Mouse (Mus musculus): ENCODE data around the gene Fut8. TPM values are rescaled to one million over a fixed set of nuclear protein-coding genes. Genes with fewer than 3 reads are reported as not detected.

Gene Fut8
- polyA plus RNA-seq, 1 experiment from 2014 or later: 30.3 TPM

DNA sequence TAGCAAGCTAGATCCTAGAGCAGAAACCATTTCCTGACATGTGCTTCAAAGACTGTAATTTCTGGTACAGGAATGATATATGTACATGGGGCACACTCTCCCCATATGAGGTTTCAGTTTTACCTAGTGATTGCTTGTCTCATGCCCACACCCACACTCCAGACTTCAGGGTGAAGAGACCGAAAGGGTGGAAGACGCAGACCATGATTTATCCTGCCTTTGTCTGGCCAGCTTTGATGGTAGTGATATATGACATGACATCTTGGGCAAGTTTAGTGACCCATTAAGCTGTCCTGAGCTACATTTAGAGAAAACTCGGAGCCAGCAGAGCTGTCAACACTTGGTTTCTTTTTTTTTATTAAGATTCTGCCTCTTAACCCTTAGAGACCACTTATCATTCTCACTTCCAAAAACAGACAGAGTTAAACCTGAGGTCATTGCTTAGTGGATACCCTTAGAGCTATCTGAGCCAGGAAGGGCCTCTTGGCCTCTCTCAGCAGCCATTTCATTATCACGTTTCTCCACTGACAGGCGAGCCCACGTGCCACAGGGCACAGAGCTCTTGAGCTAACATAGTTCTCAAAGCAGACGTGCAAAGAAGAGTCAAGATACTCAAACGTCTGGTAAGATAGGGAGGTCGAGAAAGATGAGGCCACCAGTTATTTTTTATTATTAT is 245.4 kb downstream of the Fut8 start:
- 13% methylated on average over 9 of the region's 9 CpGs for WGBS
- Histone ChIP-seq H3K27me3 (no peaks in the 10 kb centered on the region), H3K4me1 (no peaks in the 10 kb centered on the region), H3K36me3 (no peaks in the 10 kb centered on the region), H3K4me2 (no peak overlapping the region), H3K9me3 (no peaks in the 10 kb centered on the region), H3K4me3 (no peak overlapping the region), H3K9ac (no peak overlapping the region), H3K27ac (no peak overlapping the region)
- ATAC-seq (ENCODE audit: borderline replicate concordance, extremely low read depth, low FRiP score, low TSS enrichment): no peak

DNA sequence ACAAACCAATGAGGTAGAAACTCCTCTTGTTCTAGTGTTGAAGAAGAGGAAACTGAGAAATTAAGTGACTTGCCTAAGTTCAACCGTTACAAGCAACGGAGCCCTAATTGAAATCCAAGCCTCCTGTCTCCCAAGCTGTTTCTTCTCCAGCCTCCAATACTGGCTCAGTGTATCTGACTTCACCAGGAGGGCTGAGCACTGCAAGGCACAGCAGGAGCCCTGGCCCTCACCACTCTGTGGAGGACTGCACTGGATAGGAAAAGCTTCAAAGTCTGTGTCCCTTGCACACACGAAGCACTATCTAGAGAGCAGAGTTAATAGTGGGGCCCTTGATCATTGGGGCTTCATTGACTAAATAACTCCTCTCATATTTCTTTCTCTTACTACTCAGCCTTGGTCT is 246.8 kb downstream of the Fut8 start:
- H3K9ac ChIP-seq: no peak overlapping the region
- H3K4me3 ChIP-seq: no peak overlapping the region
- no peak overlapping the region for H3K27ac ChIP-seq
- WGBS: 65% methylated on average over 3 of the region's 3 CpGs
- H3K4me2 ChIP-seq: no peak overlapping the region
- H3K9me3 ChIP-seq: no peaks in the 10 kb centered on the region
- no peak for ATAC-seq (ENCODE audit: borderline replicate concordance, extremely low read depth, low FRiP score, low TSS enrichment)
- H3K4me1 ChIP-seq: no peaks in the 10 kb centered on the region
- no peaks in the 10 kb centered on the region for H3K36me3 ChIP-seq
- no peaks in the 10 kb centered on the region for H3K27me3 ChIP-seq

DNA sequence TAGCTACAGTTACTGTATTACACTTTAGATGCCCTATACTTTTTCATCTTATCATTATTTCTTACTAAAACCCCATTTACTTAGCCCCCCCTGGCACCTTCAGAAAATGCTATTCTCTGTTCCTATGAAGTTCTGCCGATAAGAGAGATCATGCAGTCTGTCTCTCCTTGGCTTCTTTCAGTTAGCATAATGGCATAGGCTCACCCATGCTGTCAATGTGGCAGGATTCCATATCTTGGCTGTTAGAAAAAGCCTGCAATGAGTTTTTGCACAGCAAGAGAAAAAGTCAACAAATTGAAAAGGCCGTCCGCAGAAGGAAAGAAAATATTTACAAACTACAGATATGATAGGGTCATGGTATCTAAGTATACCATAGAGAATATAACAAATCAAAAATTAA is 253.6 kb downstream of the Fut8 start:
- no peak for ATAC-seq (ENCODE audit: borderline replicate concordance, extremely low read depth, low FRiP score, low TSS enrichment)

DNA sequence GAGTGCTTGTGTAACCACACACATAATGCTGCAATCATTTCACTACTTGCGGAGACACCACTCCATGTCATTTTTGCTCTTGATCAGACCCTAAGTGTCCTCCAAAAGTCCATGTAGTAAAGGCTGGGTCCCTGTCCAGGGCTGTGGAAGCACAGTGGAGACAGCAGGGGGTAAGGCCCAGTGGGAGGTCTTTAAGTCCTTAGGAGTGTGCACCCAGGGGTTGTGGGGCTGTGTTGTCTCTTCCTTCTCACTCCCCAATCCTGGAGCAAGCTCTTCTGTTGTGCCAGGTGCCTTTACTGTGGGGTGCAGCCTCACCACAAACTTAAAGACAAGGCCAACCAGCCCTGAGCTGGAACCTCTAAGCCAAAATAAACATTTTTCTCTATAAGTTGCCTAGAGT is 257.9 kb downstream of the Fut8 start:
- H3K9me3 ChIP-seq: no peaks in the 10 kb centered on the region

More for the DNA sequence above, 253.6 kb downstream of the Fut8 start:
- Histone ChIP-seq H3K36me3 (no peaks in the 10 kb centered on the region), H3K4me2 (no peak overlapping the region), H3K9ac (no peak overlapping the region), H3K27me3 (no peaks in the 10 kb centered on the region), H3K4me1 (0 out of 2 replicates have a peak, but pooled peaks cover 5% of the 10 kb centered on the region), H3K4me3 (no peak overlapping the region), H3K27ac (no peak overlapping the region), H3K9me3 (no peaks in the 10 kb centered on the region)
- 55% methylated on average over 3 of the region's 3 CpGs for WGBS

DNA sequence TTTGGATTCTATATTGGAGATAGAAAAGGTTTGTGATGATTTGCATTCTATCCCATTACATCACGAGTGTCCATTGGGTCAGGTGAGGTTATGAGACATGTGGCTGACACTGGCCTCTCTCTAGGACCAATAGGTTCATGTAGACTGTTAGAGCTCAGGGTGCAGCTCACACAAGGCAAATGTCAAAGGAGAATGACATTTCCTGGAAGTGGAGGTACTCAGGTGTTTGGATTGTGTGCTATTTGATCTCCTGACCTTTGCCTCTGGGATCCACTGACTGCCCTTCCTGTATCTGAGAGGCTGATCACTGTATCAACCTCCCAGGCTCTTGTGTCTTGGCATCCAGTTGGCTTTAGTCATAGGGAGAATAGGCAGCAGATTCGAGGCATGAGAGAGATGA is 260.2 kb downstream of the Fut8 start:
- H3K4me3 ChIP-seq: no peak overlapping the region
- WGBS: 38% methylated on average over 2 of the region's 2 CpGs
- H3K27ac ChIP-seq: no peak overlapping the region
- ATAC-seq (ENCODE audit: borderline replicate concordance, extremely low read depth, low FRiP score, low TSS enrichment): no peak
- H3K36me3 ChIP-seq: no peaks in the 10 kb centered on the region
- H3K4me2 ChIP-seq: no peak overlapping the region
- H3K9ac ChIP-seq: no peak overlapping the region
- H3K9me3 ChIP-seq: no peaks in the 10 kb centered on the region
- H3K27me3 ChIP-seq: no peaks in the 10 kb centered on the region
- H3K4me1 ChIP-seq: 0 out of 2 replicates have a peak, but pooled peaks cover 1% of the 10 kb centered on the region

More for the DNA sequence above, 257.9 kb downstream of the Fut8 start:
- H3K36me3 ChIP-seq: no peaks in the 10 kb centered on the region
- no peak overlapping the region for H3K4me2 ChIP-seq
- H3K9ac ChIP-seq: no peak overlapping the region
- 0 out of 2 replicates have a peak, but pooled peaks cover 5% of the 10 kb centered on the region for H3K4me1 ChIP-seq
- no peak overlapping the region for H3K4me3 ChIP-seq
- WGBS: 79% methylated on average over 1 of the region's 1 CpGs
- H3K27me3 ChIP-seq: no peaks in the 10 kb centered on the region
- no peak for ATAC-seq (ENCODE audit: borderline replicate concordance, extremely low read depth, low FRiP score, low TSS enrichment)
- no peak overlapping the region for H3K27ac ChIP-seq

DNA sequence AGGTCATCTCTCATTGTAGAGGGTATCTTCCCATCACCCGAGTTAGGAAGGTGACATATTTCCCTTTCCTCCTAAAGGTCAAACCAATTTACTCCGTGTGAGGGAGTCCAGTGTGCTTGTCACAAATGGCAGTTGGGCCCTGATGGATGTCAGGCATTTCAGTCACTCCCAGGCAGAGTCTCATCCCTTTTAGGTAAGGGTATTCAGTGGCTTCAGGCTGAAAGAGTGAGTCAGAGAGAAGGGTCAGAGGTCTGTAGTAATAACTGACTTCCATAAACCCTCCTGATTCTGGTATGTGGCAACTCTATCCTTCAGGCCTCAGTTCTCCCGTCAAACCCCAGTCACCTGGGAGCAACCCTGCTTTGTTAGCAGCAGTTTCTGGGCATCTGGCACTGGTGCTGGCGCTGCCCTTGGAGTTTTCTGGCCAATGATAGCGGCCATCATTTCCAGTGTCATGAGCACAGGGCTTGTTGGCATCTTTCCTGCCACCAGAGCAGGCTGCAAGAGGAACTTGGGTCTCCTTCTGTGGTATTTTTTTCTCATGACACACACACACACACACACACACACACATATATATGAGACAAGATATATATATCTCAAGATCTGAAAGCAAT is 262.6 kb downstream of the Fut8 start:
- Histone ChIP-seq H3K9ac (no peak overlapping the region), H3K36me3 (no peaks in the 10 kb centered on the region), H3K4me3 (no peak overlapping the region), H3K4me1 (no peaks in the 10 kb centered on the region), H3K27ac (no peak overlapping the region), H3K27me3 (no peaks in the 10 kb centered on the region), H3K4me2 (no peak overlapping the region), H3K9me3 (no peaks in the 10 kb centered on the region)
- 64% methylated on average over 5 of the region's 5 CpGs for WGBS
- ATAC-seq (ENCODE audit: borderline replicate concordance, extremely low read depth, low FRiP score, low TSS enrichment): no peak

DNA sequence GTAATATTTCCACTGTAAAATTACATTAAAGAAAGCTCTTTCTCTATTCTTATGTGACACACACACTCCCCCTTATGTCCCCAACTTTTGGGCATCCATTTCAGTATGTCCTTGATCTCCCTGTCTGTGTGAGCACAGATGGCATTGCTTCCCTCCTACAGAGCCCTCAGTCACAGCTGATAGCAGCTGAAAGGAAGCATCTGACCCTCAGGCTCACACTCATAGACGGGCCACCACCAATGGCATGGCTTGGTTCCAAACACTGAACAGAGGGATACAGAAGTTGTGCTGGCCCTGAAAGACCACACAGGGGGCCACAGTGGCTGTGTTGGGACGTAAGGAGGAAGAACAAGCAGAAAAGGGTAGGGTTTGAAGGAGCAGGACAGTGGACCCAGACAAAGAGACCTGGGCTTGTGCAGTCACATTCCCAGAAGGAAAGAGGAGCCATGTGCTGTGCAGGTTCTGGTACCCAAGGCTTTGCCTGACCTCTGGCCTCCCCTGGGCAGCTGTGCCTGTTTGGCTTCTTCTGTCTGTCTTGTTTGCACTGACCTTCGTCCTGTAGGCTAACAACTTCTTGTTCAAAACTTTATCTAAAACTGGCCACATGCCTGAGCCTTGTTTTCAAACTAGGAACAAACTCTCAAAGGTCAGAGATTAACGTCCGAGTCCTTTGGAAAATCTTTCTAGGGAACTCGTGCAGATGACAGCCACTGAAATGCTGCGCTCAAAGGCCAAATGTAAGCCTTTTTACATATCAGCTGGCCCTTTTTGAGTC is 263.7 kb downstream of the Fut8 start:
- H3K4me2 ChIP-seq: no peak overlapping the region
- ATAC-seq (ENCODE audit: borderline replicate concordance, extremely low read depth, low FRiP score, low TSS enrichment): no peak
- no peaks in the 10 kb centered on the region for H3K27me3 ChIP-seq
- no peak overlapping the region for H3K27ac ChIP-seq
- H3K9ac ChIP-seq: no peak overlapping the region
- H3K36me3 ChIP-seq: no peaks in the 10 kb centered on the region
- no peaks in the 10 kb centered on the region for H3K9me3 ChIP-seq
- 44% methylated on average over 7 of the region's 7 CpGs for WGBS
- no peaks in the 10 kb centered on the region for H3K4me1 ChIP-seq
- H3K4me3 ChIP-seq: no peak overlapping the region

DNA sequence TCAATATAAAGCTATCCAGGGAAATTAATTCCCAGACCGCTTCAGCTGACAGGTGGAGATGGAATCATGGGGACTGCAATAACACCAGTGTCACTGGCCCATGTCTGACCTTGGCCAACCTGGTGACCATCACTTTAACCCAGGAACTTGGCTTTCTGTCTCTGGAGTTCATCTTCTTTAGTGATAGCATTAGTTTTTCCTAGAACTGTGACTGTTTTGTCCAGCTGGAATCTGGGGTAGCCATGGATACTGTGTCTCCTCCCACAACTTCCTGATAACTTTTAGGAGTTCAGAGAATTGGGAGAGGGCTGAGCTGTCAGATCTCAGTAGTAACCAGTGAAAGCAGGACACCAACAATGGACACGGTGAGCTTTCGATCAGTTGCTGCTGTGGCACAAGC is 264.3 kb downstream of the Fut8 start:
- Histone ChIP-seq H3K27ac (no peak overlapping the region), H3K27me3 (no peaks in the 10 kb centered on the region), H3K9me3 (no peaks in the 10 kb centered on the region), H3K36me3 (no peaks in the 10 kb centered on the region), H3K4me1 (no peaks in the 10 kb centered on the region), H3K4me2 (no peak overlapping the region), H3K9ac (no peak overlapping the region), H3K4me3 (no peak overlapping the region)
- 81% methylated on average over 3 of the region's 3 CpGs for WGBS
- ATAC-seq (ENCODE audit: borderline replicate concordance, extremely low read depth, low FRiP score, low TSS enrichment): no peak

DNA sequence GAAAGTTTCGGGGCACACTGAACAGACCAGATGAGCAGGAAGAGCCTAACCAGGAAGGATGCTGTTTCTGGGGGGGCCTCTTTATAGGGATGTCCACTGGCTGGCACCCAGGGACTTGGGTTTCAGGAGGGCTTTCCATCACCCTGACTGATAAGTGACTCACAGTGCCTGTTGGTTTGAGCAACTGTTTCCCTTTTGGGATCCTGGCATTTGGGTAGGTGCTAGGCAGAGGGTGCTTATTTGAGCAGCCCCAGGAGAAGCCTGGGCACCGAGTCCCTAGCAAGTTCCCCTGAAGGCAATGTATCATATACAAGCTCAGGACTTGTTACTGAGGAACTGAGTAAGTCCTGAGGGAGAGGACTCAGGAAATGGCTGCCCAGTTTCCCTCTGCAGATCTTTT is 267.5 kb downstream of the Fut8 start:
- no peak for ATAC-seq (ENCODE audit: borderline replicate concordance, extremely low read depth, low FRiP score, low TSS enrichment)
- H3K9me3 ChIP-seq: no peaks in the 10 kb centered on the region
- H3K4me2 ChIP-seq: no peak overlapping the region
- H3K27ac ChIP-seq: no peak overlapping the region
- 79% methylated on average over 2 of the region's 2 CpGs for WGBS
- no peaks in the 10 kb centered on the region for H3K4me1 ChIP-seq
- no peak overlapping the region for H3K9ac ChIP-seq
- H3K27me3 ChIP-seq: no peaks in the 10 kb centered on the region
- no peak overlapping the region for H3K4me3 ChIP-seq
- H3K36me3 ChIP-seq: no peaks in the 10 kb centered on the region

DNA sequence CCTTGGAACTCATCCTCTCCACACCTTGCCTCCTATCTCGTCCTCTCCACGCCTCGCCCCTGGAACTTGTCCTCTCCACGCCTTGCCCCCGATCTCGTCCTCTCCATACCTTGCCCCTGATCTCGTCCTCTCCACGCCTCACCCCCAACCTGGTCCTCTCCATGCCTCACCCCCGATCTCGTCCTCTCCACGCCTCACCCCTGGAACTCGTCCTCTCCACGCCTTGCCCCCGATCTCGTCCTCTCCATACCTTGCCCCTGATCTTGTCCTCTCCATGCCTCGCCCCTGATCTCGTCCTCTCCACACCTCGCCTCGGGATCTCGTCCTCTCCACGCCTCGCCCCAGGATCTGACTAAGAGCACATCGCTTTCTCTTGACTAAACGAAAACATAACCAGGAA is 269.8 kb downstream of the Fut8 start:
- H3K4me3 ChIP-seq: no peak overlapping the region
- no peak overlapping the region for H3K9ac ChIP-seq
- no peak overlapping the region for H3K27ac ChIP-seq
- H3K36me3 ChIP-seq: no peaks in the 10 kb centered on the region
- no peak for ATAC-seq (ENCODE audit: borderline replicate concordance, extremely low read depth, low FRiP score, low TSS enrichment)
- 85% methylated on average over 24 of the region's 24 CpGs for whole genome bisulfite sequencing
- no peaks in the 10 kb centered on the region for H3K9me3 ChIP-seq
- H3K4me2 ChIP-seq: no peak overlapping the region
- H3K27me3 ChIP-seq: no peaks in the 10 kb centered on the region
- no peaks in the 10 kb centered on the region for H3K4me1 ChIP-seq

DNA sequence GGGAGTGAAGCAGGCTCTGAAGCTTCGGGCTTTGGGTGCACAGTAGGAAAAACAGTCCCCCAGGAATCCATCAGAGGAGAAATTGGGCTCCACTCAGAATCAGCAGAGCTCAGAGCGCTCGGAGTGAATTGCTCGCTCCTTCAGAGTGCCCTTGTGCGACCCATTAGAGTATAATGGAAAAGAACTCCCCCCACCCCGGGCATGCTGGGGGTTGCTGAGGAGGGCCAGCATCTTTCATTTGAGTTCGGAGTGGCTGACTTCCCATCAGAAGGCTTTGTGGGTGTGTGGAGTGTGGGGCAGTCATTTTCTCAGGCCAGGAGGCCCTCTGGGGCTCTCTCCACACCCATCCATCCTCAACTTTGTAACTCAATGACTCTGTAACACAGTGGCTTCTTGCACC is 272.8 kb downstream of the Fut8 start:
- H3K9me3 ChIP-seq: no peaks in the 10 kb centered on the region
- H3K27me3 ChIP-seq: no peaks in the 10 kb centered on the region
- H3K4me1 ChIP-seq: no peaks in the 10 kb centered on the region
- H3K4me2 ChIP-seq: no peak overlapping the region
- H3K36me3 ChIP-seq: no peaks in the 10 kb centered on the region
- WGBS: 84% methylated on average over 7 of the region's 7 CpGs
- H3K27ac ChIP-seq: no peak overlapping the region
- ATAC-seq (ENCODE audit: borderline replicate concordance, extremely low read depth, low FRiP score, low TSS enrichment): no peak
- H3K4me3 ChIP-seq: no peak overlapping the region
- no peak overlapping the region for H3K9ac ChIP-seq

DNA sequence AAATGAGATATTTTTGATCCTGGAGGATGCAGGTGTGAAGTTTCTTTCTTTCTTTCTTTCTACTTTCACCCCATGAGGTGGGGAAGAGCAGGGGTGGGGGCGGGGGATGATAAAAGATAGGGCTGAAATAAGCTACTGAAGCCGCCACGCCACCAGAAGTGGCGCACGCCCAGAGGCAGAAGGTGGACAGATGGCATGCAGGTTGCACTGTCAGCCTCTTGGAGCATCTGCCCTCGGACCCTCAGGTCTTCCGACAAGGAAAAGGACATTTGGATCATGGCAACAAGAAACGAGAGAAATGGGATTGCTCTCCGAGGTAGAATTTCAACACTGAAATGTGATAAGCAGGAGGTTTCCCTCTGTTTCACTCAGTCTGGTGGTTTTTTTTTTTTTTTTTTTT is 273.3 kb downstream of the Fut8 start:
- no peaks in the 10 kb centered on the region for H3K9me3 ChIP-seq
- no peaks in the 10 kb centered on the region for H3K36me3 ChIP-seq
- ATAC-seq (ENCODE audit: borderline replicate concordance, extremely low read depth, low FRiP score, low TSS enrichment): no peak
- no peaks in the 10 kb centered on the region for H3K27me3 ChIP-seq
- H3K4me3 ChIP-seq: no peak overlapping the region
- no peak overlapping the region for H3K9ac ChIP-seq
- 72% methylated on average over 9 of the region's 9 CpGs for WGBS
- H3K4me1 ChIP-seq: no peaks in the 10 kb centered on the region
- H3K27ac ChIP-seq: no peak overlapping the region
- no peak overlapping the region for H3K4me2 ChIP-seq
